Mouse (Mus musculus) intestine, embryonic 14.5 days (tissue): Measurements from ENCODE around the gene Macrod2. TPM values are rescaled to one million over a fixed set of nuclear protein-coding genes. Genes with fewer than 3 reads are reported as not detected.

Source experiments
- ATAC-seq: fragments of 200-750 bp; cut with Nextera tagmentation; replicated peaks from 2 replicates; pipeline ENCODE4 v1.8.0; 2017; ENCODE audit warnings: low read depth, moderate number of reproducible peaks, moderate TSS enrichment, moderate library complexity; ENCODE audit not compliant: low FRiP score, low TSS enrichment
- DNase-seq: peaks from one replicate; pipeline ENCODE4 v3.0.0-alpha.2; 2018; ENCODE audit warnings: low spot score
- H3K27ac ChIP-seq: fragments of 300-500 bp; sonication (generic); 2 replicates; pipeline ENCODE4 v1.5.1; 2014; ENCODE audit warnings: low read depth, mild to moderate bottlenecking, control low read depth
- H3K27me3 ChIP-seq: fragments of 300-500 bp; sonication (generic); replicated peaks from 2 replicates; pipeline ENCODE4 v1.6.1; 2014; ENCODE audit warnings: low read length, control low read depth; ENCODE audit not compliant: control insufficient read depth, insufficient read depth
- H3K36me3 ChIP-seq: fragments of 300-500 bp; sonication (generic); 2 replicates; pipeline ENCODE4 v1.6.1; 2014; ENCODE audit warnings: low read length, control low read depth; ENCODE audit not compliant: control insufficient read depth, insufficient read depth
- H3K4me1 ChIP-seq: fragments of 300-500 bp; sonication (generic); replicated peaks from 2 replicates; pipeline ENCODE4 v1.6.1; 2014; ENCODE audit warnings: low read length, control low read depth, mixed read lengths; ENCODE audit not compliant: control insufficient read depth, insufficient read depth
- H3K4me2 ChIP-seq: fragments of 300-500 bp; sonication (generic); 2 replicates; pipeline ENCODE4 v1.6.1; 2014; ENCODE audit warnings: low read length
- H3K4me3 ChIP-seq: fragments of 300-500 bp; sonication (generic); 2 replicates; pipeline ENCODE4 v1.5.1; 2014; ENCODE audit warnings: low read depth, low read length, control low read depth, mixed read lengths
- H3K9ac ChIP-seq: fragments of 300-500 bp; sonication (generic); 2 replicates; pipeline ENCODE4 v1.6.1; 2014; ENCODE audit warnings: mild to moderate bottlenecking, low read length
- H3K9me3 ChIP-seq: fragments of 300-500 bp; sonication (generic); 2 replicates; pipeline ENCODE4 v1.6.1; 2016; ENCODE audit warnings: low read length, control low read depth; ENCODE audit not compliant: control insufficient read depth
- WGBS: fragments of 180-500 bp; shearing (Covaris S2); extraction: QIAGEN DNeasy Blood & Tissue Kit; methylation state at CpG from one replicate; pipeline ENCODE4 v1.1.7; 2014; 5-methylcytosine and 5-hydroxymethylcytosine counted together
- polyA plus RNA-seq: library from polyadenylated mRNA; unstranded; fragments of >200 nt; fragmentation: Nextera tagmentation; extraction: Ambion mirVana; gene quantifications from 2 replicates; pipeline ENCODE4 v1.2.1, GENCODE M21; 2014

Macrod2 gene
- polyA plus RNA-seq, 1 experiment from 2014 or later: 30.6 TPM

DNA sequence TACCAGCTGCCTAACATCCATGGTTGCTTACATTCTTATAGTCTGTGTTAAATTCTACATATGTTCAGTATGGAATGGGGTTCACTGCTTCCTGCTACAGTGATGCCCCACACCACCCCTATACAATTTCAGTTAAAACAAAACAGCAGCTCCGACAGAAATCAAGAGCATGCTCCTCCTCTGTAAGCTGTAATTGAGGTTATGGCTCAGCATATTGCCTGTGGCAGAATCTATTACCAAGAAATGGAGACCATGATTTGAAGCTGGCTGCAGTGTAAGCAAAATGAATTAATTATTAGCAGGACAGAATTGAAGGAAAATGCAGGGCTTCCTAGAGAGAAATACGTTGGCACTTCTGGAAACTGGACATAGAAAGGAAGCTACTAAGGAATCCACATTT is 747.2 kb downstream of the Macrod2 start:
- Histone ChIP-seq H3K36me3 (no peaks in the 10 kb centered on the region), H3K27ac (no peak overlapping the region), H3K27me3 (no peaks in the 10 kb centered on the region), H3K4me3 (no peak overlapping the region), H3K4me2 (no peak overlapping the region), H3K9ac (no peak overlapping the region), H3K4me1 (no peaks in the 10 kb centered on the region), H3K9me3 (no peaks in the 10 kb centered on the region)
- DNase-seq: no peak
- 56% methylated on average over 2 of the region's 2 CpGs for WGBS
- no peak for ATAC-seq

DNA sequence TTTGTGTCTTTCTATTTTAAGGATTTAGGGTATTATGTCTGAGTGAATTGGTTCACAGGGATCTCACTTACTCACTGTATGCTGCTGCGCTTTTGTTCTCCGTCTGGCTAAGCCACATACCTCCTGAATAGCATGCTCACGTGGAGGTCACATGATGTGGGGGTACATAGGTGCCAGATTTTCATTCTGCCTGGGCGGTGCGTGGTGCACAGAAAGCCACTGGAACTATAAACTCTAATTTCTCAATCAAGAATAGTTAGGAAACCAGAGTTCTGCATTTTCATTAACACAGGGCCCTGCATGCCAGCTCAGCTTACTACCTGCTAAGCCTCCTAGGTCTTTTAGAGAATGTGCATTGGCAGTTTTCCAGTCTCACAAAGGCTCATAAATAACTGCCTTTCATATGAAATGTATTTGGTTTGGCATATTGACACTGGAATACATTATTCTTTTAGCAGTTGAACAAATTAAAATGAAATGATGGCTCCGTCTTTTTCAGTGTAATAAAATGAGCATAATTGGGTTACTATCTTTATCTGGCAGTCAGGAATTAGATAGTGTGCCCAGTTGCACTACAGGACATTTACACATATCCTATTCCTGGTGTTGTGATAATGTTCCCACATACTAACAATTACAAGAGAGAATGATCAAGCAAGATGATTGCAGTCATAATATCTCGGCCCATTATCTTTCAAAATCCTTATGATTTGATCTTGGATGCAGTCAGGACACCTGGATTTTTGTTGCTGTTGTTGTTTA is 757.1 kb downstream of the Macrod2 start:
- Histone ChIP-seq H3K4me1 (no peaks in the 10 kb centered on the region), H3K4me3 (no peak overlapping the region), H3K27me3 (no peaks in the 10 kb centered on the region), H3K4me2 (no peak overlapping the region), H3K9me3 (no peaks in the 10 kb centered on the region), H3K27ac (no peak overlapping the region), H3K36me3 (no peaks in the 10 kb centered on the region), H3K9ac (no peak overlapping the region)
- ATAC-seq (no peak), DNase-seq (no peak)
- 90% methylated on average over 7 of the region's 7 CpGs for WGBS

- no peaks in the 10 kb centered on the region for H3K4me1 ChIP-seq
- H3K27me3 ChIP-seq: no peaks in the 10 kb centered on the region
- DNase-seq (no peak), ATAC-seq (no peak)
- H3K4me3 ChIP-seq: no peak overlapping the region
- no peak overlapping the region for H3K27ac ChIP-seq
- 76% methylated on average over 4 of the region's 4 CpGs for WGBS
- H3K36me3 ChIP-seq: no peaks in the 10 kb centered on the region
- no peaks in the 10 kb centered on the region for H3K9me3 ChIP-seq
- no peak overlapping the region for H3K9ac ChIP-seq
- H3K4me2 ChIP-seq: no peak overlapping the region
These were observed 760.9 kb downstream of the Macrod2 start for GRCm38 (mm10) chr2:141155972-141156371.

- Histone ChIP-seq H3K27me3 (no peaks in the 10 kb centered on the region), H3K27ac (no peak overlapping the region), H3K36me3 (no peaks in the 10 kb centered on the region), H3K4me2 (no peak overlapping the region), H3K9me3 (no peaks in the 10 kb centered on the region), H3K4me1 (no peaks in the 10 kb centered on the region), H3K9ac (no peak overlapping the region), H3K4me3 (no peak overlapping the region)
- WGBS: 80% methylated on average over 7 of the region's 7 CpGs
- DNase-seq (no peak), ATAC-seq (no peak)
These were observed 762.0 kb downstream of the Macrod2 start for GRCm38 (mm10) chr2:141156979-141157593.

DNA sequence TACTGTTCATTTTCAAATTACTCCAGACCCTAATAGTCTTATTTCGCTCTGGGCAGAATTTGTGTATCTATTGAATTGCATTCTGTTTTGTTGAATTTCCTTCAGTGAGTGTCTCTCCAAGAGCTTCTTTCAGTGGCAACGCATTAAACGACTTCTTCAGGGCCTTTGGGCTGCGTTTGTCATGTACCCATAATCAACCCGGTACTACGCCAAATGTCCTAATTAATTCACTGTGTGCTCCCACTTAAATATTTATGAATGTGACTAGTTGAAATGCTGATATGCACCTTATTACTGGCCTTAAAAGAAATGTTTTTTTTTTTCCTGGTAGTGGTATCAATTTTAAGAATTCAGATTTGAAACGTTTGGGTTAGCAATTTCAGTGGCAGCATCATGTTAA is 763.1 kb downstream of the Macrod2 start:
- ATAC-seq (no peak), DNase-seq (no peak)
- no peaks in the 10 kb centered on the region for H3K4me1 ChIP-seq
- H3K9me3 ChIP-seq: no peaks in the 10 kb centered on the region
- H3K4me3 ChIP-seq: no peak overlapping the region
- H3K36me3 ChIP-seq: no peaks in the 10 kb centered on the region
- H3K27me3 ChIP-seq: no peaks in the 10 kb centered on the region
- H3K9ac ChIP-seq: no peak overlapping the region
- WGBS: 74% methylated on average over 7 of the region's 7 CpGs
- no peak overlapping the region for H3K27ac ChIP-seq
- H3K4me2 ChIP-seq: no peak overlapping the region

DNA sequence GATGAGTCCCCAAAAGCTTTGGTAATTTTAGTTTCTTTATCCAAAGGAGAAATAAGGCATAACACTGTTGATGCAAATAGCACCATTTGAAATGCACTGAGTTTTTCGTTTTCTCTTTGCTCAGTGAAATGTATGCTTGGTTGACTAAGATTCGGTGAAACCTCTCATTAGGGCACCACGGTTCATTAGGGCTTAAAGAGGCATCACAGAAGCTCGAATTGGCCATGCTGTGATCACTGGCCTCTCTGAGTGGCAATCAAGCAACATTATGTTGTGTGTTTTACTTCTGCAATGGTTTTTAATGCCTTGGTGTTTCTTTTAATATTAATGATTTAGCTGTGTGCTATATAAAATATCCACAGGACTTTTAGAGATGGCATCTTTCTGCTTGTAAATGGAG is 768.8 kb downstream of the Macrod2 start:
- Histone ChIP-seq H3K4me1 (no peaks in the 10 kb centered on the region), H3K9ac (no peak overlapping the region), H3K4me3 (no peak overlapping the region), H3K9me3 (no peaks in the 10 kb centered on the region), H3K36me3 (no peaks in the 10 kb centered on the region), H3K27ac (no peak overlapping the region), H3K4me2 (no peak overlapping the region), H3K27me3 (no peaks in the 10 kb centered on the region)
- WGBS: 84% methylated on average over 4 of the region's 4 CpGs
- ATAC-seq (no peak), DNase-seq (no peak)

GRCm38 (mm10) chr2:141169586-141169985 is 774.5 kb downstream of the Macrod2 start:
- Histone ChIP-seq H3K9ac (no peak overlapping the region), H3K27me3 (no peaks in the 10 kb centered on the region), H3K4me3 (no peak overlapping the region), H3K36me3 (no peaks in the 10 kb centered on the region), H3K27ac (no peak overlapping the region), H3K4me2 (no peak overlapping the region), H3K4me1 (no peaks in the 10 kb centered on the region), H3K9me3 (no peaks in the 10 kb centered on the region)
- DNase-seq: no peak
- ATAC-seq: no peak
- WGBS: 73% methylated on average over 3 of the region's 3 CpGs

DNA sequence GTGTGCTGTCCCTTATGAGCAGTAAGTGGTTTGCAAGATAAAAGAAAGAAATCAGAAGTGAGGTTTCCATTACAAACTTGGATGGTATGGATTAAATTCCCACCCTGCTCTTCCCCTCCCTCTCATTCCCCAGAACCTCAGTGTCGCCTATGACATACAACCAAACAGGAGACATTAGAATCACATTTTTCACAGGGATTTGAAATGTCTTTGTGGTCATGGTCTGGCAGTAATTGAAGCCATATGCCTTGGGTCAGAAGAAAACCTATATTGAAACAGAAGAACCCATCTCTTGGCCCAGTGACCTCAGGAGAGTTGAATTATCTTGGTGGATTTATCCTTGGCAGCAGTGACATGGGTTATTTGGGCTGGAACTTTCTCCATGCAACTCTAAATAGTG is 778.1 kb downstream of the Macrod2 start:
- H3K4me1 ChIP-seq: no peaks in the 10 kb centered on the region
- no peak overlapping the region for H3K27ac ChIP-seq
- no peaks in the 10 kb centered on the region for H3K36me3 ChIP-seq
- no peaks in the 10 kb centered on the region for H3K27me3 ChIP-seq
- no peak overlapping the region for H3K4me3 ChIP-seq
- DNase-seq (no peak), ATAC-seq (no peak)
- no peak overlapping the region for H3K4me2 ChIP-seq
- H3K9me3 ChIP-seq: no peaks in the 10 kb centered on the region
- no peak overlapping the region for H3K9ac ChIP-seq
- WGBS: 79% methylated on average over 1 of the region's 1 CpGs

GRCm38 (mm10) chr2:141173607-141174006 is 778.5 kb downstream of the Macrod2 start:
- no peak overlapping the region for H3K27ac ChIP-seq
- WGBS: 77% methylated on average over 3 of the region's 3 CpGs
- H3K36me3 ChIP-seq: no peaks in the 10 kb centered on the region
- no peak for ATAC-seq
- no peak overlapping the region for H3K4me3 ChIP-seq
- no peak overlapping the region for H3K4me2 ChIP-seq
- H3K9ac ChIP-seq: no peak overlapping the region
- no peaks in the 10 kb centered on the region for H3K27me3 ChIP-seq
- H3K4me1 ChIP-seq: no peaks in the 10 kb centered on the region
- no peak for DNase-seq
- no peaks in the 10 kb centered on the region for H3K9me3 ChIP-seq
